ENCODE assay signal across 24 mouse cellular contexts in the genomic region with DNA sequence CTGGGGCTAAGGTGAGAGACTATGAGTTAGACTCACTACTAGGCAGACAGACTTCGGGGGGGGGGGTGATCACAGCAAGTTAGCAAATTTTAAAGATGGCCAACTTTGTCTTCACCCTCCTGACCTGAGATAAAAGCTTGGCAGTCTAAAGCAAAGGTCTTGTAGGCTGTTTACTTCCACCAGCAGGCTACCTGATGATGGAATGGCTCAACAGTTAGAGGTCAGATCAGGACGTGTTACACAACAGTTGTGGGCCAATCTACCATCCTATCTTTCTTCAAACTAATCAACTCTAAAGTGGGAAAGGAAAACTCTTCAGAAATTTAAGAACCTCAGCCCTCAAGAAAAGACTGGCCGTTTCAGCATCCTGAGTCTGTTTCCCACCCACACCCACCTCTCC. TPM values are rescaled to one million over a fixed set of nuclear protein-coding genes. Genes with fewer than 3 reads are reported as not detected.
"Had no signal": no experiment of that assay in that cellular context is flagged by ENCODE, and none has a peak within 500 bp of the region (broad histone marks: within the 10 kb centered on the region; RNA-seq: fewer than 3 reads in every experiment).

No protein-coding gene starts in this region.

- H3K4me3 ChIP-seq: layer of hippocampus, adult 2 months; limb, embryonic 13.5 days; midbrain, embryonic 13.5 days; myocyte; neural tube, embryonic 15.5 days had no signal

- H3K4me1 ChIP-seq: neural tube, embryonic 15.5 days had no signal

- H3K27me3 ChIP-seq: limb, embryonic 13.5 days; midbrain, embryonic 13.5 days; neural tube, embryonic 15.5 days had no signal

- H3K4me2 ChIP-seq: limb, embryonic 13.5 days; lung, embryonic 14.5 days; midbrain, embryonic 13.5 days; neural tube, embryonic 15.5 days had no signal

- H3K9ac ChIP-seq: limb, embryonic 13.5 days; liver, embryonic 14.5 days; lung, embryonic 14.5 days; midbrain, embryonic 13.5 days; neural tube, embryonic 15.5 days had no signal

- H3K27ac ChIP-seq: kidney, postnatal 0 days; layer of hippocampus, adult 2 months; limb, embryonic 13.5 days; liver, embryonic 14.5 days; midbrain, embryonic 13.5 days; neural tube, embryonic 15.5 days had no signal

- DNase-seq: kidney, adult 11 months; kidney, adult 9 months; kidney, postnatal 4 days; left cerebral cortex, postnatal 4 days; lung, embryonic 14.5 days; lung, postnatal 4 days; right cerebral cortex, adult 18-20 months; right cerebral cortex, postnatal 25 days; thymus, postnatal 4 days had no signal

- H3K36me3 ChIP-seq: limb, embryonic 13.5 days; midbrain, embryonic 13.5 days; neural tube, embryonic 15.5 days had no signal

- H3K9me3 ChIP-seq: limb, embryonic 13.5 days; midbrain, embryonic 13.5 days; neural tube, embryonic 15.5 days had no signal

RNA-seq across cellular contexts. Expression of a gene that starts 9.6 kb away (rescaled TPM):
- total RNA-seq: layer of hippocampus, adult 2 months; layer of hippocampus, postnatal 14 days; left cerebral cortex, adult 18-20 months; left cerebral cortex, postnatal 10 days; left cerebral cortex, postnatal 4 days; megakaryocyte-erythroid progenitor cell, adult 5-6 weeks had no signal
- polyA plus RNA-seq: intestine, embryonic 14.5 days; kidney, postnatal 0 days; limb, embryonic 13.5 days; liver, embryonic 14.5 days; lung, embryonic 14.5 days; midbrain, embryonic 13.5 days; myocyte; neural tube, embryonic 11.5 days; neural tube, embryonic 15.5 days; small intestine, adult 2 months; stomach, embryonic 16.5 days had no signal

RNA-seq across cellular contexts. Expression of a gene that starts 43.1 kb away (rescaled TPM):
- total RNA-seq: megakaryocyte-erythroid progenitor cell, adult 5-6 weeks had no signal
